Mouse (Mus musculus): ENCODE data around the gene Mns1. TPM values are rescaled to one million over a fixed set of nuclear protein-coding genes. Genes with fewer than 3 reads are reported as not detected.

Mns1 gene
- polyA plus RNA-seq, 1 experiment from 2014 or later = 33.6 TPM

DNA sequence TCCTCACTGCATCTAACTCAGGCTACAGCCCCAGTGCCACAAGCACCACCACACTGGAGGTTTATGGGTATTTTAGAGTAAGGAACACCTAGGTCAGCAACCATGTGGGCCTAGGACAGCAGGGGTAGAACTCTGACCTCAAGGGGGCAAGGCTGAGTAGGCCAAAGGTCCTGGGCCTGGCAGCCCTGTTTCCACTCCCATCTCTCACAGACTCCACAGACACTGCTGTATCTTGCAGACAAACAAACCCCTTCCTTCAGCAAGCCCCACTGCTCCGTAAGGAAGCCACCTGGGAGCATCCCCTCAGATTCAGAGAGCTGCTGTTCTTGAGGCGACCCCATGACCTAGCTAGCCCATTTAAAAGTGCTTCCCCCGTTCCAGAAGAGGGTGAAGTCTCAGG, 32.9 kb upstream of the Mns1 start:
- H3K9ac ChIP-seq = no peak overlapping the region
- WGBS = 63% methylated on average over 3 of the region's 3 CpGs
- no peak for ATAC-seq (ENCODE audit: insufficient number of reproducible peaks, insufficient read depth, low FRiP score, low TSS enrichment)

DNA sequence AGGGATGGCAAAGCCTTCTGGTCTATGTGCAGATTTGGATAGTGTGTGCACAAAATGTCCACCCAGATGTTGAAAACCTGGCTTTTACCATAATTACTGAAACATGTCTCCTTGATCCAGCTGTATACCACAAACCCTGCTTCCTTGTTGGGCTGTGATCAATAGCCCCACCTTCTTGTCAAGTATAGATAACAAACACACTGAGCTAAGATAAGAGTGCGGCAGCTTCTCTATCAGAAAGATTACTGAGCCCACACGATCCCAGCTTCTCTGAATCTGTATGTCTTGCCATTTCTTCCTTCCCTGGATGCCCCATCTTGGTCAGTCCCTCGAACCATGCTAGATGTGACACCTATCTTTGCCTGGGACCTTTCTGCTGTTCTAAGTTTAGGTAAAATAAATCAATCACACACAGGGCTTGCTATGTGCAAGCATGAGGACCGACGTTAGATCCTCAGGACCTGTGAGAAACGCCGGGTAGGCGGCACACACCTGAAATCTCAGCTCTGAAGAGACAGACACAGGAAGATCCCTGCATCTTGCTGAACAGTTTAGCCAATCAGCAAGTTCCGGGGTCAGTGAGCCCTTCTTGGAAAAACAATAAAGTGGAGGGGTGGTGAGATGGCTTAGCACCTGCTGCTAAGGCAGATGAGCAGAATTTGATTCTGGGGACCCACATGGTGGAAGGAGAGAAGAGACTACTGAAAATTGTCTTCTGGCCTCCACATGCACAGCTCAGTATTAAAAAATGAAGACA, 31.8 kb upstream of the Mns1 start:
- H3K4me3 ChIP-seq = no peak overlapping the region
- no peaks in the 10 kb centered on the region for H3K4me1 ChIP-seq
- no peaks in the 10 kb centered on the region for H3K9me3 ChIP-seq
- 90% methylated on average over 9 of the region's 9 CpGs for WGBS
- no peak overlapping the region for H3K4me2 ChIP-seq (replicated peaks)
- no peaks in the 10 kb centered on the region for H3K36me3 ChIP-seq
- H3K27me3 ChIP-seq = no peaks in the 10 kb centered on the region
- ATAC-seq (ENCODE audit: insufficient number of reproducible peaks, insufficient read depth, low FRiP score, low TSS enrichment) = no peak
- no peak overlapping the region for H3K27ac ChIP-seq
- no peak overlapping the region for H3K9ac ChIP-seq

More for the DNA sequence above, 32.9 kb upstream of the Mns1 start:
- H3K27ac ChIP-seq = 0 out of 2 replicates have a peak overlapping the region, but pooled peaks have one; percentile 6
- H3K4me3 ChIP-seq = no peak overlapping the region
- H3K4me2 ChIP-seq (replicated peaks) = no peak overlapping the region
- no peaks in the 10 kb centered on the region for H3K27me3 ChIP-seq
- no peaks in the 10 kb centered on the region for H3K36me3 ChIP-seq
- H3K9me3 ChIP-seq = no peaks in the 10 kb centered on the region
- no peaks in the 10 kb centered on the region for H3K4me1 ChIP-seq

DNA sequence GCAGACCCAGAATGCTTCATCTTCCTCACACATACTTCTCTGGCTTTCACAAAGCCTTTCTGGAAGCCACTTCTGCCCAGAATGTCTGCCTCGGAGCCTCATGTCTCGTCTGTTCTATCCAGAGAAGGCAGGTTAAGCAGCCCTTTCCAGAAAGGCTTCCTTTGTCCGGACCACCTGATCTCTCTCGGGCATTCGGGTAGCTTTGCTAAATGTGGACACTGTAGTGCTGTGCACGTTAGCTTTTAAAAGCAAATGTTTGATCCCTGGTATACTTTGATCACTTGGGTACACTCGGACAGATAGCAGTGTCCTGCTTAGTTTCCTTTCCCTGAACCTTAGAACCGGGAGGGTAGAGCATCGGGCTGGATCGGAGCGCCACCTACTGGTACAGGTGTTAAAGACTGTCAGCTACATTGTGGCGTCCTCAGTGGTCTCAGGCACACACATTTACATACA, 29.7 kb upstream of the Mns1 start:
- H3K9me3 ChIP-seq = no peaks in the 10 kb centered on the region
- ATAC-seq (ENCODE audit: insufficient number of reproducible peaks, insufficient read depth, low FRiP score, low TSS enrichment) = peak; percentile 67; the same call in 1 of the 2 replicates
- peak overlapping the region; percentile 39 for H3K4me2 ChIP-seq (replicated peaks)
- no peaks in the 10 kb centered on the region for H3K27me3 ChIP-seq
- H3K9ac ChIP-seq = peak overlapping the region; percentile 31; the same call in 1 of the 2 replicates
- WGBS = 11% methylated on average over 12 of the region's 12 CpGs
- H3K36me3 ChIP-seq = no peaks in the 10 kb centered on the region
- H3K4me3 ChIP-seq = peak overlapping the region; percentile 27
- no peaks in the 10 kb centered on the region for H3K4me1 ChIP-seq
- no peak overlapping the region for H3K27ac ChIP-seq

DNA sequence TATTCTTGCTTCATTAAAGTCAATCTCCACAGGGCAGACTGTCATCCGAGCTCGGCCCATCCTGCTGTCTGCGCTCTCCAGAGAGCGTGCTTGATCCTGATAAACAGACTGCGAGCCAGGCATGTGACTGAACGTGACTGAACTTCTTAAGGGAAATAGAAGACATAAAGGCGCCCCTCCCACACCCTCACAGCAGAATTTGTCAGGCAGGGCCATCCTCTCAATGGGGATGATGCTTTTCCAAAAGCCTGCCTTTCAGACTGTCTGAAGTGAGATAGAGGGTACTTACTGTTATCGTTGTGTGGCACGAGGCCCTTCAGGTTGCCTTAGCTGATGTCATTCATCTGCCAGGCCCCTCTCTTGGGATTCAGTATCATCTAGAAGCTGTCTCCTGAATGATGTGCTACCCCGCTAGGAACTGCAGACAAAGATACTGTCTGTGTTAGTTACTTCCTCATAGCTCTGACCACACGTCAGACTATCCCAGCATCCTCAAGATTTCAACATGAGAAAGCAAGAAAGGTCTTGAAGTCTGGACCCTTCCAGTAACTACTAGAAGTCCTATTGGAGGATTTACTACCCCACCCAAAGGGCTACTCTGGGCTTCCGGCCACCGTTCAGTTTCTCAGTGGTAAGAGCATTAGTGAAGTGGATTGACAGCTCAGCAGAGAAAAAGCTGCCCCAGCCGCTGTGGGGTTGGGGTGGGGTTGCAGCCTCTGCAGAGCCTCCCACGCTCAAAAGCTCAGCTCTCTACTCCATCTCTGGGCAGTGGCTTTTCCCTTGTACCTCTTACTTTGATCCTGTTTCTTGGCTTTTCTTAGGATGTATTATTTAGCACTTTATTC, 28.2 kb upstream of the Mns1 start:
- Histone ChIP-seq H3K9me3 (no peaks in the 10 kb centered on the region), H3K27me3 (no peaks in the 10 kb centered on the region), H3K36me3 (no peaks in the 10 kb centered on the region), H3K4me1 (no peaks in the 10 kb centered on the region), H3K9ac (no peak overlapping the region), H3K4me2 (replicated peaks) (no peak overlapping the region), H3K4me3 (no peak overlapping the region), H3K27ac (no peak overlapping the region)
- WGBS = 47% methylated on average over 15 of the region's 15 CpGs
- no peak for ATAC-seq (ENCODE audit: insufficient number of reproducible peaks, insufficient read depth, low FRiP score, low TSS enrichment)

DNA sequence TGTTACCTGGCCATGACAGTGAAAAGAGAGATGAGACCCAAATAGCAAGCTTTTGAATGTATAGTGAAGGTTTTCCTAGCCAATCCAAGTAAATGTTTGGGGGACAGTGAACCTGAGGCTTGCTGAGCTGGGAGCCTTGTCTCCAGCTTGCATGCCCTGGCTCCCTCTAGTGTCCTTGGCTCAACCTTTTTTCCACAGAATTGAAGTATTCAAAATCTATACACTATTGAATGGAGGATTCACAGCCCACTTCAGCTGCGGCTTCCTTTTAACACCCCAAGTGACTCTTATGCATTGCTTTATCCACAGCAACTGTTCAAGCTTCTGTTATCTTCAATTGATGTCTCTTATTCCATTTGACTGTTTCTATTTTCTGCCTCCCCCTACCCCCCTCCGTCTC, 26.1 kb upstream of the Mns1 start:
- Histone ChIP-seq H3K27me3 (no peaks in the 10 kb centered on the region), H3K27ac (no peak overlapping the region), H3K4me3 (no peak overlapping the region), H3K9me3 (no peaks in the 10 kb centered on the region), H3K36me3 (no peaks in the 10 kb centered on the region), H3K9ac (no peak overlapping the region), H3K4me2 (replicated peaks) (no peak overlapping the region), H3K4me1 (no peaks in the 10 kb centered on the region)
- 95% methylated on average over 2 of the region's 2 CpGs for WGBS
- no peak for ATAC-seq (ENCODE audit: insufficient number of reproducible peaks, insufficient read depth, low FRiP score, low TSS enrichment)

DNA sequence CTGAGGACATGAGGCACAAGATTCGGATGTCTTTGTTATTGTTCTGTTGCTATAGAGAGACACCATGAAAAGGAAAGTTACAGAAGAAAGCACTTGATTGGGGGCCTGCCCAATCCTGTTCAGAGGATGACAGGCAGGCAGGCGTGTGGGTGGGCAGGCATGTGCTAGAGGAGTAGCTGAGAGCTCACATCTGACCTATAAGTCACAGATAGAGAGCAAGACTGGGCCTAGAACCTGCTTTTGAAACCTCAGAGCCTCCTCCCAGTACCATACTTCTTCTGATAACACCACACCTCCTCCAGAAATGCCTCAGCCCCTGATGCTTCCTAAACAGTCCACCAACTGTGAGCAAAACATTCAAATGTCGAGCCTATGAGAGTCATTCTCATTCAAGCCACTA, 19.4 kb upstream of the Mns1 start:
- Histone ChIP-seq H3K4me1 (peaks cover 17% of the 10 kb centered on the region), H3K36me3 (no peaks in the 10 kb centered on the region), H3K27ac (no peak overlapping the region), H3K9ac (no peak overlapping the region), H3K9me3 (no peaks in the 10 kb centered on the region), H3K4me2 (replicated peaks) (no peak overlapping the region), H3K27me3 (no peaks in the 10 kb centered on the region), H3K4me3 (no peak overlapping the region)
- WGBS = 86% methylated on average over 3 of the region's 3 CpGs
- no peak for ATAC-seq (ENCODE audit: insufficient number of reproducible peaks, insufficient read depth, low FRiP score, low TSS enrichment)

DNA sequence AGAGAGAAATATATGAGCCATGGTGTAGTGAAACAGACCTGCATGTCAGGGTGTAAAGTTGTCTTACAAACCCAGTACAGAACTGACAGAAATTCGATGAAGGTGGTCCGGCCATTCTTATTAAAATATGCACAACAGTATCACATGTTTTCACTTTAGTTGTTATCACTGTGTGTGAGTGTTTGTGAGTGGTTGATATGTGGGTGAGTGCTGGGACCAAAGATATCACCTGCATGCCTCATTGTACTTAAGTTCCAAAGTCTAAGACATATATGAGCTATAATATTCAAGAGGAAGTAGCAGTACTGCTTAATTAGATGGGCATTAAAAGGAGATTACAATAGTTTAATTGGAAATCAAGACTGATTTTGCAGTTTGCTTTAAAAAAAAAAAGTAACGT, 17.3 kb upstream of the Mns1 start:
- no peak overlapping the region for H3K4me3 ChIP-seq
- no peak overlapping the region for H3K4me2 ChIP-seq (replicated peaks)
- H3K9me3 ChIP-seq = no peaks in the 10 kb centered on the region
- 69% methylated on average over 3 of the region's 3 CpGs for WGBS
- no peak overlapping the region for H3K9ac ChIP-seq
- H3K27ac ChIP-seq = no peak overlapping the region
- no peaks in the 10 kb centered on the region for H3K27me3 ChIP-seq
- no peaks in the 10 kb centered on the region for H3K36me3 ChIP-seq
- no peak for ATAC-seq (ENCODE audit: insufficient number of reproducible peaks, insufficient read depth, low FRiP score, low TSS enrichment)
- peaks cover 17% of the 10 kb centered on the region for H3K4me1 ChIP-seq

DNA sequence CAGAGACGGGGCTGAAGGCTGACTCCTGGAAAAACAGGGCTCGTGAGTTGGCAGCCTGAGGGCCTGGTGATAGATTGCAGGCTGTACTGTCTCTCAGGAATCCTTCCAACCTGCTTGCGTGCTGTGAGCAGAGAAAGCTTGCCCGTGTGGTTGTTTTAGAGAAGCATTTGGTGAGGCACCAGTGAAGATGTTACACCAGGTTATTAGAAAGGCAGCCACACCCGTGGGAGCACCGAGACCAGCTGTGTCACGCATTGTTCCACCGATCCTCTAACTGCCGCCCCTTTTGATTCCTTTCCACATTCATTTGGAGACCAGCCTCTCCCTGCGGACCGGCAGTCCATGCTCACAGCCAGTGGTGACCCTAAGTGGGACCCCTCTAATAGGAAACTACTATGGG, 15.5 kb upstream of the Mns1 start:
- Histone ChIP-seq H3K4me3 (no peak overlapping the region), H3K27me3 (no peaks in the 10 kb centered on the region), H3K9me3 (no peaks in the 10 kb centered on the region), H3K27ac (no peak overlapping the region), H3K4me1 (peaks cover 17% of the 10 kb centered on the region), H3K36me3 (no peaks in the 10 kb centered on the region), H3K4me2 (replicated peaks) (no peak overlapping the region), H3K9ac (no peak overlapping the region)
- no peak for ATAC-seq (ENCODE audit: insufficient number of reproducible peaks, insufficient read depth, low FRiP score, low TSS enrichment)
- 74% methylated on average over 11 of the region's 11 CpGs for WGBS

DNA sequence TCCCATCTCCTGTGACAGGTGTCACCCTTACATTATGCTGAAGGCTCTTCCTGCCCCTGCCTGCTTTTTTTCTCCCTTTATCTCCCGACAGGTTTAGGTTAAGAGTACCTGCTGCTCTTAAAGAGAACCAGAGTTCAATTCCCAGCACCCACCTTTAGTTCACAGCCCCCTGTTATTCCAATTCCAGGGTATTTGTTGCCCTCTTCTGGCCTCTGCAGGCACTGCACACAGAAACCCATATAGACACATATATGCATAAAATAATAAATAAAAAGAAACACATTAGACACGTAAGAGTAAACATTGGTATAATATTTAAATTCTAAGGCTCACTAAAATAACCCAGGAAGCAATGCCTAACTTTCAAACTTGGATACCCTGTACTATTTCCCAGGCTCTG, 15.1 kb upstream of the Mns1 start:
- no peak overlapping the region for H3K4me3 ChIP-seq
- H3K27ac ChIP-seq = no peak overlapping the region
- no peak overlapping the region for H3K4me2 ChIP-seq (replicated peaks)
- peaks cover 17% of the 10 kb centered on the region for H3K4me1 ChIP-seq
- no peak for ATAC-seq (ENCODE audit: insufficient number of reproducible peaks, insufficient read depth, low FRiP score, low TSS enrichment)
- no peaks in the 10 kb centered on the region for H3K27me3 ChIP-seq
- no peak overlapping the region for H3K9ac ChIP-seq
- H3K9me3 ChIP-seq = no peaks in the 10 kb centered on the region
- WGBS = 84% methylated on average over 2 of the region's 2 CpGs
- H3K36me3 ChIP-seq = no peaks in the 10 kb centered on the region

DNA sequence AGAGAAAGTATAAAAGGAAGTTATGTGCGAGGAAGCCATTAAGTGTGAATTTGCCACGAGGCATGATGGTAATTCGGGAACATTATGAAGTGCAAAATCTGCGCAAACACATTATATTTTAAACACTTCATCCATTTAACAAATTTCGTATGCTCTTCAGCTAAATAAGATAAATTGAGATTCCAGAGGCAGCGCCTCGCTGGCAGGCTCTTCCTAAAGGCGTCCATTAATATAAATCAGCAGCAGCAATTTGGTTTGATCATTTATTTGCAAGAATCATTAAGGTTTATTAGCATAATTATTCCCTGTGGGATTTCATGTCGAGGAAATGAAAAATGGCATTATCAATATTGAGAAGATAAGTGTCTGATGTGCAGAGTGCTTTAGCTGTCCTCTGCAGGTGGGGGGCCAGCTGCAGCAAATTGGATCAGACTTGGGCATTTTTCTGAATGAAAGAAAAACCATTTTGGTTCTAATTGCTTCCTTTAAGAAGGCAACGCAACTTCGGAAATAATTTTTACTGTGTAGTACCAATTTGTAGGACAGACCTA, 12.4 kb upstream of the Mns1 start:
- Histone ChIP-seq H3K9ac (no peak overlapping the region), H3K4me1 (peaks cover 17% of the 10 kb centered on the region), H3K4me2 (replicated peaks) (no peak overlapping the region), H3K27ac (no peak overlapping the region), H3K27me3 (no peaks in the 10 kb centered on the region), H3K4me3 (no peak overlapping the region), H3K9me3 (no peaks in the 10 kb centered on the region), H3K36me3 (no peaks in the 10 kb centered on the region)
- 72% methylated on average over 11 of the region's 11 CpGs for WGBS
- no peak for ATAC-seq (ENCODE audit: insufficient number of reproducible peaks, insufficient read depth, low FRiP score, low TSS enrichment)

DNA sequence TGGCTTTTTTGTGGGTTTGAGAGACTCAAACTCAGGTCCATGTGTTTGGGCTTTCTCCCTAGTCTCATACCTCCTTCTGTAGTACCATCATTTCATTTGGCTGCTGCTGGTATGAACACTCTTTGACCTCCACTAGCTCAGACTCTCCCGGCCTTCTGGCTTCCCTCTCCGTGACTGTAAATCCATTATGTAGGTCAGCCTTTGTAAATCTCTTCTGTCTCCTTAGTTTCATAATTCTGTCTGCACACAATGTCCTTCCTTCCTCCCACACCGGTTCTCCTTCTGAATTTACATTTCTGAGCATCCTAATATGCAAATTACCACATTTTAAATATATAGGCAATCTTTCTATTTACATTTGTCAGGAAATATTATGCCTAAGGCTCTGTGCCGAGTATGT, 9.9 kb upstream of the Mns1 start:
- Histone ChIP-seq H3K27me3 (no peaks in the 10 kb centered on the region), H3K27ac (no peak overlapping the region), H3K9me3 (no peaks in the 10 kb centered on the region), H3K4me3 (no peak overlapping the region), H3K4me2 (replicated peaks) (no peak overlapping the region), H3K36me3 (no peaks in the 10 kb centered on the region), H3K9ac (no peak overlapping the region; the same call in 1 of the 2 replicates), H3K4me1 (no peaks in the 10 kb centered on the region)
- WGBS = 76% methylated on average over 4 of the region's 4 CpGs
- ATAC-seq (ENCODE audit: insufficient number of reproducible peaks, insufficient read depth, low FRiP score, low TSS enrichment) = no peak

DNA sequence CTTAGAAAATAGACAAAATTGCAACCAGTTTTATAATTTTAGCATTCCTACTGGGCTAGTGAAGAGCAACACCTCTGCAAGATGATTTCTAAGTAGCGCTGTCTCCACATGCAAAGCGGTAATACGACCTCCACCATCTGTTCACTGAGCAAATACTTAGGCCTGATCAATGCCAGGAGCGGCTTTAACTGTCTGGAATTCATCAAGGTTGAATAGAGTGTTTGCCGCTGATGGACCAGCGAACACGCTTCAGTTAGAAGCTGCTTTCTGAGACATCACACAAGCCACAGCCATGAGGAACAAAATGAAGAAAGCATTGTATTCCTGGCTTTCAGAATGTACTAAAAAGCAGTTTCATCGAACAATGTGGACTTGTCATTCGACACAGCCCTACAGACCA, 2.9 kb upstream of the Mns1 start:
- Histone ChIP-seq H3K9ac (no peak overlapping the region), H3K4me3 (no peak overlapping the region), H3K4me1 (peaks cover 14% of the 10 kb centered on the region), H3K9me3 (no peaks in the 10 kb centered on the region), H3K27me3 (no peaks in the 10 kb centered on the region), H3K4me2 (replicated peaks) (peak overlapping the region; percentile 1; the same call in 1 of the 2 replicates), H3K27ac (no peak overlapping the region), H3K36me3 (no peaks in the 10 kb centered on the region)
- no peak for ATAC-seq (ENCODE audit: insufficient number of reproducible peaks, insufficient read depth, low FRiP score, low TSS enrichment)
- WGBS = 48% methylated on average over 9 of the region's 9 CpGs
